Mouse (Mus musculus): ENCODE measurements around the gene Ormdl2.

Gene Ormdl2

DNA sequence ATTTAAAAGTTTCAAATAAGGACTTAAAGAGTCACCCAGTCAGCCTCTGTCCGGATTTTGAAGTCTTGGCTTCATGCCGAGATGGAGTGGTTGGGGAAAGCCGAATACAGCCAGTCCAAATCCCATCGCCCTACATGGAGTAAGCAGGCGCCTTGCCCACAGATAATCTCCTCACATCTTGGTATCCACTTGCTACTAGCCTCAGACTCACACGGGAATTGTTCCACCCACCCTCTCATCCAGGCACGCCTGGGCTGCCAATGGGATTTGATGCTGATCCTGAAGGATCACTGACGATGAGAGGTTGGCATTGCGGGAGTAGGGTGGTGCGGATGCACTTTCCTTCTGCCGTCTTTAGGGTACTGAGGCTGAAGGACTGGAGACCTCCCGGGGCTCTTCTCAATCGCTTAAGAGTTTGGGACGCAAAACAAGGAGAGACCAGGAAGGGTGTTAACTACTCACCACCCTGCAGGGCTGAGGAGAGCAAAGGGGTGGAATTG is 17.6 kb downstream of the Ormdl2 start, which contains the start of gene Dnajc14:
Gene Dnajc14 (plus strand): TSS at position 292 of the 500 bp plus-strand sequence.
- DNase-seq: peak; percentile 45 to 64

DNA sequence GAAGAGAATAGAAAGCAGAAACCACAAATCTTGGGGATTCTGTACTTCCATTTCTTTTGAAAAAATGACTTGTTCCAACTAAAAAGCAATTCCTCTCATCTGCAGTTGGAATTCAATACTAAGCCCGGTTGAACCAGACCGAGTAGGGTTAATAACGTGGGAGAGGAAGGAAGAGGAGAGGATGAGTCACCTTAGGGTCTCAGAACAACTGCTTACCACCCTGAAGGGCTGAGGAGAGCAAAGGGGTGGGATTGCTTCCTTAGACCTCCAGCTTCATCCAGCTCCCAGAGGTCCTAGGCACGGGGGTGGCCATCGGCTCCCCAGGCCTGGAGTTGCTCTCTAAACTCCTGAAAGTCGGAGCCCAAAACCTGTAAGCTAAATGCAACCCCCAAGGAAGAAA is 18.1 kb downstream of the Ormdl2 start:
- no peak for DNase-seq

DNA sequence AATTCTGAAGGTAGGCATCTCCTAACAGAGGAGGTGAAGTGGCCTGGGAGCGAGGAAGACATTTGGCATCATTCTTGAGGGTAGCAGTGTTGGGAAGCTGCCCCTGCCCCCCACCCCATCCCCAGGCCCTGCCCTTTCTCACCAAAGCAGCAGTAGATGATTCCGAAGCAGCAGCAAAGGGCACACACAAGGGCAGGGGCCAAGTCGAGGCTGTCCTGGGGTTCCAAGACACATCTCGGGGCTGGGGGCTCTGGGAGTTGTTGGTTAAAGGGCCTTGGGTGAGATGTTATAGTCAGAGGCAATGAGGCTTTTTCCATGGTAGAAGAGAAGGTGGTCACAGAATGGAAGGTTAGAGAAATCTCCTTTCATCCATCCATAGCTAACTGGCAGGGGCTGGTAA is 18.5 kb downstream of the Ormdl2 start:
- no peak for DNase-seq

DNA sequence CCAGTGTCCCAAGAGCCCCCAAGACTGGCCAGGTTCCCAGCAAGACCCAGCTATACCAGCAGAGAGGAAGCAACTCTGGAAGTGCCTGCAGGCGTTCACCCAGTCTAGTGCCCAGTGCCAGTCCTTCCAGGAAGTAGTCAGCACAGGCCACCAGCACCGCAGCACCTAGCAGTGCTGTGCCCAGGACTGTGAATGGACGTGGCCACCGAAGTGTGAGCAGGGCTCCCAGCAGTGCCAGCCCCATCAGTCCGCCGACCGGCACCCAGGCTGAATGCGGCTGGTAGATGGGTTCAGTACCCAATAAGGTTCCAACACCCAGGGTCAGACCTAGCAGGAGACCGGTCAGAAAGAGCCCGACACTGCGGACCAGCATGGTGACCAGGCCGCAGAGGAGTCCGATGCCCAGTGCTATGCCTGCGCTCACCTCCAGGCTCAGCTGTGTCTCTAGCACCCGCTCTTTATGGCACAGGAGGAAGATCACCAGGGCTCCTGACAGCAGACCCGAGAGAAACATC is 19.4 kb downstream of the Ormdl2 start:
- no peak for DNase-seq

DNA sequence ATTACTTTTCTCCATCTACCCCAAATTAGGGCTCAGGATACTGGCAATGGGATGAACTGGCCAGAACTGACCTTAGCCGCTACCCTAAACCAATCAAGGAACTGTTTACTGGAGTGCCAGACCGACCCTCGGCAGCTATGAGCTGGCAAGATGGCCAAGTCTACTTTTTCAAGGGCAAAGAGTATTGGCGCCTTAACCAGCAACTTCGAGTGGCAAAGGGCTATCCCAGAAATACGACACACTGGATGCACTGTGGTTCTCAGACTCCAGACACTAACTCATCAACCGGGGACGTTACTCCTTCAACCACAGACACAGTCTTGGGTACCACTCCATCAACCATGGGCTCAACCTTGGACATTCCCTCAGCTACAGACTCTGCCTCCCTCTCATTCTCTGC is 22.8 kb downstream of the Ormdl2 start:
- DNase-seq: no peak

DNA sequence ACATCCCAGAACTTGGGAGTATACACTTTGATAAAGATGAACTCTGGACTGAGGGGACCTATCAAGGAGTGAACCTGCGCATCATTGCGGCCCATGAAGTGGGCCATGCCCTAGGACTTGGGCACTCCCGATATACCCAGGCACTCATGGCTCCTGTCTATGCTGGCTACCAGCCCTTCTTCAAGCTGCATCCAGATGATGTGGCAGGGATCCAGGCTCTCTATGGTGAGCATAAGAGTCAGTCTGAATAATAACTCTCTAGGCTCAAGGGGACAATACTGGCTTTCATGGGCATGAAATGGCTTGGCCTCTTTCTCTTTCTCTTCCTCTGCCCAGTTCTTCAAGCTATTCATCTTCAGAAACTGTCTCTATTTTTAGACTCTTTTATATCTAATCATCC is 25.9 kb downstream of the Ormdl2 start:
- DNase-seq: no peak

DNA sequence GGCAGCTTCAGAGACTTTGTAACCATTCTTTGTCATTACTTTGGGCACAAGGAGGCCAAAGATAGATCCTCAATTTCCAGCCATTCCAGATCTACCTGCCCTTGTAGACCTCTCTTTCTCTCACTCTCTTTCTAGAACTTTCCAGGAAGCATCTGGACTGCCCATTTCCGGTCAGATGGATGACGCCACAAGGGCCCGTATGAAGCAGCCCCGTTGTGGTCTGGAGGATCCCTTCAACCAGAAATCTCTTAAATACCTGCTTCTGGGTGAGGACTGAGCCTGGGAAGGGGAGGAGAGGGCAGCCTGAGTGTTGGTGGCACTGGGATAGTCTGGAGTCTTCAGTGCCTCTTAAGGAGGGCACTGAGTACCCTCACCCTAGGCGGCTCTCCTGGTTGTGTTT is 27.1 kb downstream of the Ormdl2 start:
- DNase-seq: no peak

DNA sequence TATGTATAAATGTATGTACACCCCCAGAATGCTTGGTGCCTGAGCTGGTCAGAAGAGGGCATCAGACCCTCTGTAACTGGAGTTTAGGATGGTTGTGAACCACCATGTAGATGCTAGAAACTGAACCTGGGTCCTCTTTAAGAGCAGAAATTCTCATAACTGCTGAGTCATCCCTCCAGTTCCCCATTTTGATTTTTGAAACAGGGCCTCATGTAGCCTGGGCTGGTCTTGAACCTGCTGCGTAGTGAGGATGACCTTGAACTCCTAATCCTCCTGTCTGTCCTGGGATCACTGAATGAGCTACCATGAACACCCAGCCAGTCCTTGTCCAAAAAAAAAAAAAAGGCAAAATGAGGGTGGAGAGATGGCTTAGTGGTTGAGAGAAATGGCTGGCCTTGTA is 28.2 kb downstream of the Ormdl2 start:
- DNase-seq: no peak

DNA sequence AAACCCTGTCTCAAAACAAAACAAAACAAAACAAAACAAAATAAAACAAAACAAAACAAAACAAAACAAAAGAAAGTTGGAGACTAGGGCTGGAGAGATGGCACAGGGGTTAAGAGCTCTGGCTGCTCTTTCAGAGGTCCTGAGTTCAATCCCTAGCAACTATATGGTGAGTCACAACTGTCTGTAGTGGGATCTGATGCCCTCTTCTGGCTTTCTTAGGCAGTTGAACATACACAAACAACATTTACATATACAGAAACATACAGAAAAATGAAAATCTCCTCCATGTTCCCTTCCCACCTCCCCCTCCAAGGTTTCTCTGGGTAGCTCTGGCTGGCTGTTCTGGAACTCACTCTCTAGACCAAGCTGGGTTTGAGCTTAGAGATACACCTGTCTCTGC is 29.4 kb downstream of the Ormdl2 start:
- DNase-seq: no peak

DNA sequence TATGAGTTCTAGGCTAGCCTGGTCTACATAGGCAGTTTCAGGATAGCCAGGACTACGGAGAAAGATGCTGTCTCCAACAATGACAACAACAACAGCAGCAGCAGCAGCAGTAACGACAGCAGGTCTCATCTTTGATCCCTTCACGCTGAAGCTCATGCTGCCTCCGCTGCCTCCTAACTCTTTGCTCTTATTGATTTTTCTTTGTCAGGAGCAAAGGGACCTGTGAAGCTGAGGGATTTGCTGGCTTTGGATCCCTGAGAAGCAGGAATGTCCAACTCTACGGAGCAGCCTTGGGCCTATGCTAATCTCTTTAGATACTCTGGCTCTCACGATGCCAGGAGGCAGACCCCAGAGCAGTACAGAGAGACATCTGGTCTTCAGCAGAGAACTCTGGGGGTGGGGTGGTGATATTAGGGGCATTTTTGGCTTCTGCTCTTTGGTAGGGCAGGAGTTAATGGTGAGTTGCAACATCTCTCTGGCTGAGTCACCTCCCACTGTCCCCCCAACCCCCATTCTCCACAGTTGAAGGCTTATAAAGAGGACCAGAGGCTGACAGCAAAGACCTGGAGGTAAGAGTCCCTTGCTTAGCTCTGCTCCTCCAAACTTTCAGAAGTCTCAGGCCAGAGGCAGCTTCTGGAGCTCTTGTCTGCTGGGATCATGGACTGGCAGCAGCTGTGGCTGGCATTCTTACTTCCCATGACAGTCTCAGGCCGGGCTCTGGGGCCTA is 30.9 kb downstream of the Ormdl2 start, which contains the start of gene Mmp19:
Gene Mmp19 (plus strand): TSS at position 513 of the 727 bp plus-strand sequence.
- no peak for DNase-seq

DNA sequence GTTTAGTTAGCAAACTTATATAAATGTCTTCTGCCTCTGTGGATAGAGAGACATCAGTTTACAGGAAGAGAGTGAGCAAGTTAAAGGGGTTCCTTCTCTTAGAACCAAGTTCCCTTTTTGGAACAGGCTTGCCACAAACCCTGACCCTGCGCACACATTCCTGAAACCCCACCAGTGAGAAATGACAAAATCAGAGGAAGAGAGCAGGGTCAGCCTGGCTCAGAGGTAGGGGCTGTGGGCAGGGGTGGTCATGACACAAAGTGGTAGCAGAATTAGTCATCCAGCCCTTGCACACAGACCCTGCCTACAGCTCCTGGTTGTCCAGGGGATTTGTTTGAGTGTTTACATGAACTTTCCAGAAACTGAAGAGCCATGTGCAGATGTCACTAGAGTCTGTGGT is 41.2 kb downstream of the Ormdl2 start:
- no peak for DNase-seq

DNA sequence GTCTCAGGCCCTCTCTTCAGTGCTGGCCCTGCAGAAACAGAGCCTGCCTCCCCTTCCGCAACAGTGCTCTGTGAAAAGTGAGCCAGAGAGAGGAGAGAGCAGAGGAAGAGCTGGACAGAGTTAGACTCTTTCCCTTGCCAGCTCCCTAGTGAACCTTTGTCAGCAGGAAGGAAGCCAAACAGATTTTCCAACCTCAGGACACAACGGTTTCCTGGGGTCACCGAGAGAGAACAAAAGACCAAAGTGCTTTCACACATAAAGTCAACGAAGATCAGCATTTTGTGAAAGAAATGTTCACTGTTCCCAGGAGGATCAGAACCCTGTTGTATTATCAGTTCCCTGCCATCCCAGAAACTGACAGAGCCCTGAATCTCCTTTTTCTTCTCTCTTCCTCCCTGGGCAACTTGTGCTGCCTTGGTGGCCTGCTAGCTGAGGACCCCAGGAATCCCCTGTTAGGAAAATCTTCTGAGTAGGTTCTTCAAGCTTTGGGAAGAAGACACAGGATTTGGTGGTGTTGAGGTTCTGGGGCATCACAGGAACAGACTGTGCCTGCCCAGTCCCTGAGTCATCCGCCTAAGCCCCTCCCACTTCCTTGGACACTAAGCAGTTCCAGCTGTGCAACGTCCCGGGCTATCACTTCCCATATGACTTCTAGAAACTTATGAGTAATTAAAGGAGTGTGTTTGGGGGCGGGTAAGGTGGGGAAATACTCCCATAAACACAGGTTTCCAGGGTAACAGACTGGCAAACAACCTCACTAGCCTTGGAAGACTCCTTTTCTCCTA is 42.2 kb downstream of the Ormdl2 start:
- DNase-seq: peak; percentile 85 to 91

DNA sequence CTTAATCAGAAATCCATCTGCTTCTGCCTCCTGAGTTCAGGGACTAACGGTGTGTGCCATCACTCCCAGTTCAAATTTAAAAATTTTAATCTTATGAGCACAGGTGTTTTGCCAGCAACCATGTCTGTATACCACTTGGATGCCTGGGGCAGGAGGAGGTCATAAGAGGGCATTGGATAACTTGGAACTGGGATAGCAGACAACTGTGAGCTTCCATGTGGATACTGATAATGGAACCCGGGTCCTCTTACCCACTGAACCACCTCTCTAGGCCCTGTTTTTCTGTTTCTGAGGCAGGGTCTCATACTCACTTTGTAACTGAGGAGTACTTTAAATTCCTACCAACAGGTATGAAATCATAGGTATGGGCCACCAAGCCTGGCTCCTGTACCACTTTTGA is 43.0 kb downstream of the Ormdl2 start:
- no peak for DNase-seq

DNA sequence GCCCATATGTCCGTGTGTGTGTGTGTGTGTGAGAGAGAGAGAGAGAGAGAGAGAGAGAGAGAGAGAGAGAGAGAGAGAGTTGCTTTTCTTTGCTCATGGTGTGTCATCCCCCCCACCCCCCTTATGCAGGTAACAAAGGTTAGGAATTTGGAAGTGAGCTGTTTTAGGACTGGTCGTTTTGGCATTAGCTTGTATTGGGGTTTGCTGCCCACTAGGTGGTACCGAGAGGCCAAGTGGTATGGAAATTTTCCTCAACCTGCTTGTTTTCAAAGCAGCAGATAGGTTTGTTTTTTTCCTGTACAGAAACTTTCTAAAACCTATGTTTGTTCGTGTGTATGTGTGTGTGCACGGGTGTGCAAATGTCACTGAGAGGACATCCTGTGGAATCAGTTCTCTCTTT is 47.8 kb downstream of the Ormdl2 start:
- DNase-seq: peak in 1 of 2 experiments; percentile 18

DNA sequence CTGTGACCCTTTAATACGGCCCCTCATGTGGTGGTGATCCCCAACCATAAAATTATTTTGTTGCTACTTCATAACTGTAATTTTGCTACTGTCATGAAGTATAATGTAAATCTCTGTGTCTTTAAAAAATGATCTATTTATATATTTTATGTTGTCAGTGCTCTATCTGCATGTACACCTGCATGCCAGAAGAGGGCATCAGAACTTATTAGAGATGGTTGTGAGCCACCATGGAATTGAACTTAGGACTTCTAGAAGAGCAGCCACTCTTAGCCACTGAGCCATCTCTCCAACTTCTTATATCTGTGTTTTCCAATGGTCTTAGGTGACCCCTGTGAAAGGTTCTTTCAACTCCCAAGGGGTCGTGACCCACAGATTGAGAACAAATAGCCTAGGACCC is 48.5 kb downstream of the Ormdl2 start:
- DNase-seq: peak in 1 of 2 experiments; percentile 5
